Mouse (Mus musculus) liver, embryonic 12.5 days (tissue): Measurements from ENCODE around the gene Dnah10. TPM values are rescaled to one million over a fixed set of nuclear protein-coding genes. Genes with fewer than 3 reads are reported as not detected.
"Not testable (repeated sequence)": the region's sequence is repeated elsewhere in the genome, so short reads cannot be mapped to it uniquely, and the experiment has no call there.

Experiments
- ATAC-seq: fragments of 200-750 bp; cut with Nextera tagmentation; 2 replicates; pipeline ENCODE4 v1.8.0; 2017; ENCODE audit warnings: moderate number of reproducible peaks, mild to moderate bottlenecking, moderate library complexity
- H3K27ac ChIP-seq: fragments of 300-500 bp; sonication (generic); 2 replicates; pipeline ENCODE4 v1.5.1; 2016; ENCODE audit warnings: mild to moderate bottlenecking
- H3K27me3 ChIP-seq: fragments of 300-500 bp; sonication (generic); replicated peaks from 2 replicates; pipeline ENCODE4 v1.6.1; 2016; ENCODE audit warnings: mild to moderate bottlenecking, moderate library complexity
- H3K36me3 ChIP-seq: fragments of 300-500 bp; sonication (generic); 2 replicates; pipeline ENCODE4 v1.6.1; 2016; ENCODE audit warnings: mild to moderate bottlenecking, moderate library complexity
- H3K4me1 ChIP-seq: fragments of 300-500 bp; sonication (generic); 2 replicates; pipeline ENCODE4 v1.6.1; 2016
- H3K4me2 ChIP-seq: fragments of 300-500 bp; sonication (generic); 2 replicates; pipeline ENCODE4 v1.6.1; 2016; ENCODE audit warnings: mild to moderate bottlenecking, moderate library complexity
- H3K4me3 ChIP-seq: fragments of 300-500 bp; sonication (generic); 2 replicates; pipeline ENCODE4 v1.5.1; 2016; ENCODE audit warnings: mild to moderate bottlenecking, moderate library complexity
- H3K9ac ChIP-seq: fragments of 300-500 bp; sonication (generic); 2 replicates; pipeline ENCODE4 v1.6.1; 2016; ENCODE audit warnings: mild to moderate bottlenecking, moderate library complexity
- H3K9me3 ChIP-seq: fragments of 300-500 bp; sonication (generic); replicated peaks from 2 replicates; pipeline ENCODE4 v1.6.1; 2016; ENCODE audit warnings: mild to moderate bottlenecking, moderate library complexity
- WGBS: fragments of 180-500 bp; shearing (Covaris S2); methylation state at CpG from one replicate; pipeline ENCODE4 v1.1.7; 2016; ENCODE audit not compliant: insufficient replicate concordance; 5-methylcytosine and 5-hydroxymethylcytosine counted together
- polyA plus RNA-seq: library from polyadenylated mRNA; unstranded; fragments of >200 nt; fragmentation: Nextera tagmentation; extraction: Ambion mirVana; gene quantifications from 2 replicates; pipeline ENCODE4 v1.2.1, GENCODE M21; 2016

Dnah10 gene
- polyA plus RNA-seq, 1 experiment from 2014 or later, result 0.01 TPM

- no peaks in the 10 kb centered on the region for H3K36me3 ChIP-seq
- H3K27me3 ChIP-seq, result no peaks in the 10 kb centered on the region
- H3K4me2 ChIP-seq, result no peak overlapping the region
- no peak for ATAC-seq
- H3K4me1 ChIP-seq, result no peaks in the 10 kb centered on the region
- WGBS, result 83% methylated on average over 9 of the region's 9 CpGs
- no peaks in the 10 kb centered on the region for H3K9me3 ChIP-seq
- no peak overlapping the region for H3K27ac ChIP-seq
- no peak overlapping the region for H3K4me3 ChIP-seq
- no peak overlapping the region for H3K9ac ChIP-seq
Measured at GRCm38 (mm10) chr5:124751656-124752055, 26.8 kb downstream of the Dnah10 start.

DNA sequence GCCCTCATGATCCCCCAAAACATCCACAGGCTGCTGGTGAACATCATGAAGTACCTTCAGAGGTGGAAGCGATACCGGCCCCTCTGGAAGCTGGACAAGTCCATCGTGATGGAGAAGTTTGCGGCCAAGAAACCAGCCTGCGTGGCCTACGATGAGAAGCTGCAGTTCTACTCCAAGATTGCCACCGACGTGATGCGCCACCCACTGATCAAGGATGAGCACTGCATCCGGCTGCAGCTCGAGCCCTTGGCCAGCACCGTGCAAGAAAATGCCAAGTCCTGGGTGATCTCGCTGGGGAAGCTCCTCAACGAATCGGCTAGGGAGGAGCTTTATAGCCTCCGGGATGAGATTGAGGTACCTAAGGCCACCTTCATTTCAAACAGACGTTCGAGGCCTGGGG lies 36.1 kb downstream of the Dnah10 start:
- no peaks in the 10 kb centered on the region for H3K9me3 ChIP-seq
- ATAC-seq, result no peak
- no peak overlapping the region for H3K4me3 ChIP-seq
- H3K4me2 ChIP-seq, result no peak overlapping the region
- WGBS, result 52% methylated on average over 18 of the region's 18 CpGs
- no peak overlapping the region for H3K9ac ChIP-seq
- no peaks in the 10 kb centered on the region for H3K36me3 ChIP-seq
- no peak overlapping the region for H3K27ac ChIP-seq
- H3K27me3 ChIP-seq, result peaks cover 6% of the 10 kb centered on the region; the same call in 1 of the 2 replicates
- H3K4me1 ChIP-seq, result no peaks in the 10 kb centered on the region

GRCm38 (mm10) chr5:124761787-124762186 lies 36.9 kb downstream of the Dnah10 start:
- no peaks in the 10 kb centered on the region for H3K4me1 ChIP-seq
- H3K9me3 ChIP-seq, result no peaks in the 10 kb centered on the region
- H3K4me2 ChIP-seq, result no peak overlapping the region
- H3K4me3 ChIP-seq, result no peak overlapping the region
- H3K27ac ChIP-seq, result no peak overlapping the region
- no peaks in the 10 kb centered on the region for H3K36me3 ChIP-seq
- no peak overlapping the region for H3K9ac ChIP-seq
- H3K27me3 ChIP-seq, result peaks cover 6% of the 10 kb centered on the region; the same call in 1 of the 2 replicates
- ATAC-seq, result no peak
- WGBS, result 68% methylated on average over 1 of the region's 1 CpGs

DNA sequence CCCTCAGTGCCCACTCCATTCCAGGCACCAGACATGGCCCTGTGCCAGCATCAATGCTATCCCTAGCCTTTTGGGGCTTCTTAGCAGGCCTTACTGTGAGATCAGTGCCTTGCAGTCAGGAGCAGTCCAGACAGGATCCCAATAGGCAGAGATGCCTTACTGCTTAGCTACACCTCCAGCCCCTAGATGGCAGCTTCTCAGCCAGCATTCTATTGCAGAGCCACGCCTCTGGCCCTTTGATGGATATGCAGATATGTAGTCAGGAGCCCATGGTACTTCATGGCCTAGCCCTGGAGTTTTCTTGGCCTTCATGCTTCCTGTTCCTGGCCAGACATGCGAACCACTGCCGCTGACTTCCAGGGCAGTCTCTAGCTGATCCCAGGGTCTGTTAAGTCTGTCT lies 49.7 kb downstream of the Dnah10 start:
- H3K36me3 ChIP-seq, result no peaks in the 10 kb centered on the region
- no peak for ATAC-seq
- no peak overlapping the region for H3K4me3 ChIP-seq
- no peak overlapping the region for H3K4me2 ChIP-seq
- no peaks in the 10 kb centered on the region for H3K4me1 ChIP-seq
- H3K9ac ChIP-seq, result no peak overlapping the region
- no peaks in the 10 kb centered on the region for H3K27me3 ChIP-seq
- H3K9me3 ChIP-seq, result no peaks in the 10 kb centered on the region
- WGBS, result 57% methylated on average over 3 of the region's 3 CpGs
- no peak overlapping the region for H3K27ac ChIP-seq

- H3K4me3 ChIP-seq, H3K27ac ChIP-seq: not testable (repeated sequence)
Measured at GRCm38 (mm10) chr5:124776289-124776688, 51.4 kb downstream of the Dnah10 start.

GRCm38 (mm10) chr5:124777178-124777709 lies 52.4 kb downstream of the Dnah10 start:
- WGBS, result 45% methylated on average over 6 of the region's 6 CpGs
- Histone ChIP-seq H3K36me3 (no peaks in the 10 kb centered on the region), H3K27me3 (no peaks in the 10 kb centered on the region), H3K27ac (no peak overlapping the region), H3K4me2 (no peak overlapping the region), H3K9ac (no peak overlapping the region), H3K4me3 (no peak overlapping the region), H3K9me3 (0 out of 2 replicates have a peak, but pooled peaks cover 7% of the 10 kb centered on the region), H3K4me1 (no peaks in the 10 kb centered on the region)
- no peak for ATAC-seq

More at GRCm38 (mm10) chr5:124776289-124776688, 51.4 kb downstream of the Dnah10 start:
- not testable (repeated sequence) for H3K4me2 ChIP-seq, H3K9me3 ChIP-seq, H3K36me3 ChIP-seq, ATAC-seq, H3K9ac ChIP-seq, H3K27me3 ChIP-seq, H3K4me1 ChIP-seq
- 75% methylated on average over 4 of the region's 4 CpGs for WGBS

DNA sequence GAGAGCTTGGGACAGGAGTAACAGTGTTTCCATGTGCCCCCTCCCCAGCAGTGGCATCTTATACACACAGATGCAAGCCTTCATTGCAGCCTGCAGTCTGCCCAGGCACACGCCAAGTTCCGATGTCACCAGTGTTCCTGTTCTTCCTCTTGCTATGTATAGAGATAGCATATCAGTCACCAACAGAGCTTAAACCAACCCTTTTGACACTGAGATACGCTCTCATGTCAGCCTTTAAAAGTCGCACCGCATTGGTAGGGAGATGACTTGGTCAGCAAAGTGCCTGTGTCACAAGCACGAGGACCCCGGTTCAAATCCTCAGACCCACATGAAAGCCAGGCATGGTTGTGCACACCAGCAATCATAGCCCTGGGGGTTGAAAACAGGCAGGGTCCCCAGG lies 55.0 kb downstream of the Dnah10 start:
- Histone ChIP-seq H3K27me3 (no peaks in the 10 kb centered on the region), H3K27ac (no peak overlapping the region), H3K36me3 (no peaks in the 10 kb centered on the region), H3K4me2 (no peak overlapping the region), H3K9me3 (peaks cover 7% of the 10 kb centered on the region; the same call in 1 of the 2 replicates), H3K4me3 (no peak overlapping the region), H3K9ac (no peak overlapping the region), H3K4me1 (no peaks in the 10 kb centered on the region)
- no peak for ATAC-seq
- 47% methylated on average over 7 of the region's 7 CpGs for WGBS

GRCm38 (mm10) chr5:124781696-124782095 lies 56.8 kb downstream of the Dnah10 start:
- no peaks in the 10 kb centered on the region for H3K4me1 ChIP-seq

DNA sequence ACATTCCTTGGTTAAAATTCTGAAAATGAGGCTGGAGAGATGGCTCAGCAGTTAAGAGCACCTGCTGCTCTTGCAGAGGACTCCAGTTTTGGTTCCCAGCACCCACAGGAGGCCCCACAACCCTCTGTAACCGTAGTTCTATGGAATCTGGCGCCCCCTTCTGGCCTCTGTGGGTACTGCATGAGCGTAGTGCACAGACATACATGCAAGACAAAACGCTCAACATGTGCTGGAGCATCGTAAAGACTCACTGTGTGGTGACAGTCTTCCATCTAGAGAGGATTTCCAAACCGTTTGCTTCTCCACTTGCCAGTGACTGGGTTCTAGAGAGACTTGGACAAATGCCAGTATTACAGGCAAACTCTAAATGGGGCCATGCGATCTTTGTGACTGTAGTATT lies 60.8 kb downstream of the Dnah10 start:
- H3K4me2 ChIP-seq, result no peak overlapping the region
- H3K9ac ChIP-seq, result no peak overlapping the region
- no peak for ATAC-seq
- no peaks in the 10 kb centered on the region for H3K36me3 ChIP-seq
- 70% methylated on average over 7 of the region's 7 CpGs for WGBS
- H3K27ac ChIP-seq, result no peak overlapping the region
- peaks cover 13% of the 10 kb centered on the region; the same call in 1 of the 2 replicates for H3K9me3 ChIP-seq
- no peak overlapping the region for H3K4me3 ChIP-seq
- H3K4me1 ChIP-seq, result no peaks in the 10 kb centered on the region
- no peaks in the 10 kb centered on the region for H3K27me3 ChIP-seq

More at GRCm38 (mm10) chr5:124781696-124782095, 56.8 kb downstream of the Dnah10 start:
- 68% methylated on average over 8 of the region's 8 CpGs for WGBS
- no peak overlapping the region for H3K4me2 ChIP-seq
- H3K9ac ChIP-seq, result no peak overlapping the region
- no peaks in the 10 kb centered on the region for H3K27me3 ChIP-seq
- no peak for ATAC-seq
- H3K36me3 ChIP-seq, result no peaks in the 10 kb centered on the region
- peaks cover 20% of the 10 kb centered on the region; the same call in 1 of the 2 replicates for H3K9me3 ChIP-seq
- no peak overlapping the region for H3K27ac ChIP-seq
- no peak overlapping the region for H3K4me3 ChIP-seq

- 74% methylated on average over 7 of the region's 7 CpGs for WGBS
- no peaks in the 10 kb centered on the region for H3K4me1 ChIP-seq
- no peaks in the 10 kb centered on the region for H3K27me3 ChIP-seq
- H3K4me2 ChIP-seq, result no peak overlapping the region
- no peak overlapping the region for H3K4me3 ChIP-seq
- no peaks in the 10 kb centered on the region for H3K36me3 ChIP-seq
- ATAC-seq, result no peak
- no peak overlapping the region for H3K27ac ChIP-seq
- no peaks in the 10 kb centered on the region for H3K9me3 ChIP-seq
- no peak overlapping the region for H3K9ac ChIP-seq
Measured at GRCm38 (mm10) chr5:124792112-124792511, 67.2 kb downstream of the Dnah10 start.

GRCm38 (mm10) chr5:124809708-124810366 lies 85.0 kb downstream of the Dnah10 start:
- H3K9me3 ChIP-seq, result no peaks in the 10 kb centered on the region
- H3K27ac ChIP-seq, result no peak overlapping the region
- no peak overlapping the region for H3K4me2 ChIP-seq
- 56% methylated on average over 4 of the region's 4 CpGs for WGBS
- ATAC-seq, result no peak
- no peaks in the 10 kb centered on the region; the same call in 1 of the 2 replicates for H3K27me3 ChIP-seq
- no peak overlapping the region for H3K4me3 ChIP-seq
- no peaks in the 10 kb centered on the region for H3K4me1 ChIP-seq
- H3K36me3 ChIP-seq, result no peaks in the 10 kb centered on the region
- no peak overlapping the region for H3K9ac ChIP-seq

DNA sequence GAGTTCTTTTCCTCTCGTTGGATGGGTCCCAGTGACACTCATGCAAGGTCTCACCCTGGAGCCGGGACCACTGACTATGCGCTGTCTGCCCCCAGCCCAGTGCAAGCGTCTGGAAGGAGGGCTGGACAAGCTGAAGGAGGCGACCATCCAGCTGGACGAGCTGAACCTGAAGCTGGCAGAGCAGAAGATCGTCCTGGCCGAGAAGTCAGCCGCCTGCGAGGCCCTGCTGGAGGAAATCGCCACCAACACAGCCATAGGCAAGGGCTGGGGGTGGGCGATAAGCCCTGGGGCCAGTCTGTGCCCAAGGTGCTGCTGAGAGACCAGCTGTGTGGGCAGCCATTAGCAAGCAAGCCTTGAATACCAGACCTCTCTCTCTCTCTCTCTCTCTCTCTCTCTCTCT lies 87.6 kb downstream of the Dnah10 start:
- Histone ChIP-seq H3K9ac (no peak overlapping the region), H3K4me1 (no peaks in the 10 kb centered on the region), H3K4me3 (no peak overlapping the region), H3K27ac (no peak overlapping the region), H3K36me3 (no peaks in the 10 kb centered on the region), H3K4me2 (no peak overlapping the region), H3K27me3 (peaks cover 2% of the 10 kb centered on the region; the same call in 1 of the 2 replicates), H3K9me3 (no peaks in the 10 kb centered on the region)
- no peak for ATAC-seq
- WGBS, result 66% methylated on average over 12 of the region's 12 CpGs
